Mouse (Mus musculus) midbrain, postnatal 0 days (tissue): ENCODE results near the gene Vmn1r168. TPM values are rescaled to one million over a fixed set of nuclear protein-coding genes. Genes with fewer than 3 reads are reported as not detected.
"Not testable (repeated sequence)": the region's sequence is repeated elsewhere in the genome, so short reads cannot be mapped to it uniquely, and the experiment has no call there.

Experiments used
- ATAC-seq: fragments of 200-750 bp; cut with Nextera tagmentation; 2 replicates; pipeline ENCODE4 v1.8.0; 2017; ENCODE audit warnings: moderate number of reproducible peaks, mild to moderate bottlenecking, moderate TSS enrichment, moderate library complexity; ENCODE audit not compliant: low FRiP score
- DNase-seq: peaks from one replicate; pipeline ENCODE4 v3.0.0-alpha.2; 2015; ENCODE audit warnings: low spot score
- H3K27ac ChIP-seq: fragments of 300-500 bp; sonication (generic); 2 replicates; pipeline ENCODE4 v1.5.1; 2014; ENCODE audit warnings: low read depth, mild to moderate bottlenecking, low read length, mixed read lengths
- H3K27me3 ChIP-seq: fragments of 300-500 bp; sonication (generic); 2 replicates; pipeline ENCODE4 v1.6.1; 2014; ENCODE audit warnings: low read length, control low read depth, mixed read lengths; ENCODE audit not compliant: insufficient read depth
- H3K36me3 ChIP-seq: fragments of 300-500 bp; sonication (generic); 2 replicates; pipeline ENCODE4 v1.6.1; 2014; ENCODE audit warnings: low read length, control low read depth, mixed read lengths; ENCODE audit not compliant: insufficient read depth
- H3K4me1 ChIP-seq: fragments of 300-500 bp; sonication (generic); 2 replicates; pipeline ENCODE4 v1.6.1; 2014; ENCODE audit warnings: mild to moderate bottlenecking, control low read depth, antibody characterized with exemption, low read length, mixed read lengths; ENCODE audit not compliant: insufficient read depth
- H3K4me2 ChIP-seq: fragments of 300-500 bp; sonication (generic); 2 replicates; pipeline ENCODE4 v1.6.1; 2014; ENCODE audit warnings: low read depth, mild to moderate bottlenecking, low read length, mixed read lengths; ENCODE audit not compliant: poor library complexity, severe bottlenecking
- H3K4me3 ChIP-seq: fragments of 300-500 bp; sonication (generic); 2 replicates; pipeline ENCODE4 v1.5.1; 2014; ENCODE audit warnings: low read depth, mild to moderate bottlenecking, low read length, moderate library complexity
- H3K9ac ChIP-seq: fragments of 300-500 bp; sonication (generic); replicated peaks from 2 replicates; pipeline ENCODE4 v1.6.1; 2014; ENCODE audit warnings: mild to moderate bottlenecking, low read length, moderate library complexity, mixed read lengths; ENCODE audit not compliant: poor library complexity, severe bottlenecking
- H3K9me3 ChIP-seq: fragments of 300-500 bp; sonication (generic); 2 replicates; pipeline ENCODE4 v1.6.1; 2016; ENCODE audit warnings: low read length, control low read depth
- WGBS: fragments of 180-500 bp; shearing (Covaris S2); extraction: QIAGEN DNeasy Blood & Tissue Kit; methylation state at CpG from one replicate; pipeline ENCODE4 v1.1.7; 2014; 5-methylcytosine and 5-hydroxymethylcytosine counted together
- polyA plus RNA-seq: library from polyadenylated mRNA; unstranded; fragments of >200 nt; fragmentation: Nextera tagmentation; extraction: Ambion mirVana; gene quantifications from 2 replicates; pipeline ENCODE4 v1.2.1, GENCODE M21; 2015
- total RNA-seq: library from RNA; depleted of rRNA; stranded (reverse); fragments of >200 nt; gene quantifications from 2 replicates; pipeline ENCODE4 v1.2.3, GENCODE M21; 2014; rRNA removed

The Vmn1r168 gene
- total RNA-seq (not detected in 2 replicates), polyA plus RNA-seq (not detected in 2 replicates)

DNA sequence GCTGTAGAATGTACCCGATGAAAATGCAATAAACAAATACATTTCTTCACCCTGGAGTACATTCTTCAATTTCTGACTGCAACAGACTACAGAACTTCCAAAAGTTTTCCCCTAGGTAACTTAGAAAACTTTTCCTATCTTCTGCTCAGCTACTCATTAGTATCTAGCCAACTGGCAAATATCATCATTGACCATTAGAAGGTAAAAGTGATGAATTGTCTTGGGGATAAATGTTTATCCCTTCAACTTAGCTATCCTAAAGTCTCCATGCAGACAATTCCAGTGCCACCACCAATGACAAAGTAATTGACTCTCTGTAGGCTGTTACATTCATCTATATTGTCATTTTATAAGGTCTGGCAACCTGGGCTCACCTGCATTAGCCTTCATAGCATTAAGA lies at the start of gene Vmn1r168:
Gene Vmn1r168 (plus strand): TSS at position 301 of the 400 bp plus-strand sequence.
- no CpG with 5 or more reads among the region's 1 CpGs for WGBS
- not testable (repeated sequence) for H3K27me3 ChIP-seq, DNase-seq, H3K4me3 ChIP-seq, H3K9me3 ChIP-seq, H3K4me2 ChIP-seq, H3K27ac ChIP-seq, ATAC-seq, H3K36me3 ChIP-seq, H3K4me1 ChIP-seq, H3K9ac ChIP-seq

GRCm38 (mm10) chr7:23507106-23507505 lies 32.4 kb upstream of the Vmn1r168 start, which contains the start of gene Vmn1r167:
Gene Vmn1r167, minus strand, starts transcription at chr7:23507206.
- not testable (repeated sequence) for H3K36me3 ChIP-seq, H3K27ac ChIP-seq, H3K9ac ChIP-seq, H3K27me3 ChIP-seq, ATAC-seq, DNase-seq, H3K4me3 ChIP-seq, H3K4me2 ChIP-seq, H3K4me1 ChIP-seq
- WGBS: 76% methylated on average over 2 of the region's 2 CpGs
- H3K9me3 ChIP-seq: peaks cover 18% of the 10 kb centered on the region; the same call in 1 of the 2 replicates

DNA sequence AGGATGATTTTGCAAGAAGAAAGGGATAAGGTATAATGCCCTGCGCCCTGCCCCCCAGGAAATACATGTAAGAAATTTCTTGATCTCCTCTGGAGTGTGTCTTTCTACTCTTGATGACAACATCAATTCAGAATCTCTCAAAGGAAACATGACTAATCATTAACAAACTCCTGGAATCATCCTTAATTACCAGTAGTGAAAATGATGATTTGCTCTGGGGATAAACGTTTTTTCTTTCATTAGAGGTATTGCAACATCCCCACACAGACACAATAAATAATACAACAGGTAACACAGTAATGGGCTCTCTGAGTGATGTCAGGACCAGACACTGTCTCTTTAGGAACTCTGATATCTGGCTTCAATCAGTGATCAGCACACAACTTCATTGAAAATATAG lies 35.7 kb downstream of the Vmn1r168 start, which contains the start of gene Vmn1r169:
Gene Vmn1r169 (plus strand): TSS at position 301 of the 400 bp plus-strand sequence.
- H3K36me3 ChIP-seq, H3K4me3 ChIP-seq, H3K27ac ChIP-seq, H3K27me3 ChIP-seq, ATAC-seq, H3K9ac ChIP-seq, H3K4me1 ChIP-seq, H3K9me3 ChIP-seq, DNase-seq, H3K4me2 ChIP-seq: not testable (repeated sequence)
- 75% methylated on average over 1 of the region's 2 CpGs for WGBS

Other genes starting within 250 kb of the Vmn1r168 start
- gene Nlrp4e, start 238.5 kb upstream of the Vmn1r168 start, total RNA-seq: not detected in 2 replicates
- not detected in 2 replicates for gene Nlrp4e, start 238.5 kb upstream of the Vmn1r168 start, polyA plus RNA-seq
- not detected in 2 replicates for gene Nlrp5, start 153.8 kb upstream of the Vmn1r168 start, total RNA-seq
- gene Nlrp5, start 153.8 kb upstream of the Vmn1r168 start, polyA plus RNA-seq: not detected in 2 replicates
- not detected in 2 replicates for gene Vmn1r167, start 32.5 kb upstream of the Vmn1r168 start, total RNA-seq
- gene Vmn1r167, start 32.5 kb upstream of the Vmn1r168 start, polyA plus RNA-seq: not detected in 2 replicates
- not detected in 2 replicates for gene Vmn1r169, start 35.8 kb downstream of the Vmn1r168 start, total RNA-seq
- not detected in 2 replicates for gene Vmn1r169, start 35.8 kb downstream of the Vmn1r168 start, polyA plus RNA-seq
- gene Vmn1r170, start 66.4 kb downstream of the Vmn1r168 start, total RNA-seq: not detected in 2 replicates
- gene Vmn1r170, start 66.4 kb downstream of the Vmn1r168 start, polyA plus RNA-seq: not detected in 2 replicates
- gene Vmn1r171, start 91.0 kb downstream of the Vmn1r168 start, total RNA-seq: not detected in 2 replicates
- gene Vmn1r171, start 91.0 kb downstream of the Vmn1r168 start, polyA plus RNA-seq: not detected in 2 replicates
- gene Vmn1r172, start 118.6 kb downstream of the Vmn1r168 start, total RNA-seq: not detected in 2 replicates
- gene Vmn1r172, start 118.6 kb downstream of the Vmn1r168 start, polyA plus RNA-seq: not detected in 2 replicates
- gene Vmn1r173, start 161.0 kb downstream of the Vmn1r168 start, total RNA-seq: not detected in 2 replicates
- gene Vmn1r173, start 161.0 kb downstream of the Vmn1r168 start, polyA plus RNA-seq: not detected in 2 replicates
- gene Vmn1r174, start 212.5 kb downstream of the Vmn1r168 start, total RNA-seq: not detected in 2 replicates
- not detected in 2 replicates for gene Vmn1r174, start 212.5 kb downstream of the Vmn1r168 start, polyA plus RNA-seq